Mouse (Mus musculus) intestine, postnatal 0 days (tissue): ENCODE results near the gene Tbc1d17. TPM values are rescaled to one million over a fixed set of nuclear protein-coding genes. Genes with fewer than 3 reads are reported as not detected.

Source experiments
- ATAC-seq: fragments of 200-750 bp; cut with Nextera tagmentation; 2 replicates; pipeline ENCODE4 v1.8.0; 2017; ENCODE audit warnings: mild to moderate bottlenecking, moderate TSS enrichment, moderate library complexity
- H3K27ac ChIP-seq: fragments of 300-500 bp; sonication (generic); 2 replicates; pipeline ENCODE4 v1.5.1; 2014; ENCODE audit warnings: mild to moderate bottlenecking, low read depth, low read length, moderate library complexity
- H3K27me3 ChIP-seq: fragments of 300-500 bp; sonication (generic); replicated peaks from 2 replicates; pipeline ENCODE4 v1.6.1; 2014; ENCODE audit warnings: low read length, mixed read lengths; ENCODE audit not compliant: control insufficient read depth, insufficient read depth
- H3K36me3 ChIP-seq: fragments of 300-500 bp; sonication (generic); 2 replicates; pipeline ENCODE4 v1.6.1; 2014; ENCODE audit warnings: mild to moderate bottlenecking, moderate library complexity; ENCODE audit not compliant: control insufficient read depth, insufficient read depth
- H3K4me1 ChIP-seq: fragments of 300-500 bp; sonication (generic); replicated peaks from 2 replicates; pipeline ENCODE4 v1.6.1; 2014; ENCODE audit warnings: antibody characterized with exemption, low read length, mixed read lengths; ENCODE audit not compliant: control insufficient read depth, insufficient read depth
- H3K4me2 ChIP-seq: fragments of 300-500 bp; sonication (generic); replicated peaks from 2 replicates; pipeline ENCODE4 v1.6.1; 2014; ENCODE audit warnings: low read depth, mild to moderate bottlenecking, moderate library complexity
- H3K4me3 ChIP-seq: fragments of 300-500 bp; sonication (generic); 2 replicates; pipeline ENCODE4 v1.5.1; 2014; ENCODE audit warnings: low read depth, low read length
- H3K9ac ChIP-seq: fragments of 300-500 bp; sonication (generic); 2 replicates; pipeline ENCODE4 v1.6.1; 2014; ENCODE audit warnings: mild to moderate bottlenecking, low read depth, low read length
- H3K9me3 ChIP-seq: fragments of 300-500 bp; sonication (generic); 2 replicates; pipeline ENCODE4 v1.6.1; 2016; ENCODE audit warnings: mixed run types; ENCODE audit not compliant: control insufficient read depth
- CTCF ChIP-seq: sonication (generic); IDR thresholded peaks from 2 replicates; pipeline ENCODE4 v1.5.1; 2016; ENCODE audit warnings: low read depth, mild to moderate bottlenecking, control low read depth, antibody characterized with exemption, moderate library complexity
- WGBS: fragments of 180-500 bp; shearing (Covaris S2); extraction: QIAGEN DNeasy Blood & Tissue Kit; methylation state at CpG from one replicate; pipeline ENCODE4 v1.1.7; 2014; 5-methylcytosine and 5-hydroxymethylcytosine counted together
- polyA plus RNA-seq: library from polyadenylated mRNA; unstranded; fragments of >200 nt; fragmentation: Nextera tagmentation; extraction: Ambion mirVana; gene quantifications from 2 replicates; pipeline ENCODE4 v1.2.1, GENCODE M21; 2015

The Tbc1d17 gene
- polyA plus RNA-seq, 1 experiment from 2014 or later = 47.4 TPM

- H3K4me1 ChIP-seq = peaks cover 4% of the 10 kb centered on the region
These were observed 7.5 kb upstream of the Tbc1d17 start for GRCm38 (mm10) chr7:44856265-44856916.

GRCm38 (mm10) chr7:44855036-44855435 is 6.2 kb upstream of the Tbc1d17 start:
- whole genome bisulfite sequencing = 36% methylated on average over 10 of the region's 10 CpGs
- peak; percentile 0; the same call in 1 of the 2 replicates for ATAC-seq
- H3K27ac ChIP-seq = peak overlapping the region; percentile 99
- peaks cover 7% of the 10 kb centered on the region for H3K4me1 ChIP-seq
- H3K36me3 ChIP-seq = peaks cover 11% of the 10 kb centered on the region; the same call in 1 of the 2 replicates
- H3K9ac ChIP-seq = peak overlapping the region; percentile 71; the same call in 1 of the 2 replicates
- no peak for TF ChIP-seq CTCF
- H3K27me3 ChIP-seq = no peaks in the 10 kb centered on the region
- H3K9me3 ChIP-seq = no peaks in the 10 kb centered on the region
- peak overlapping the region; percentile 98 for H3K4me2 ChIP-seq
- H3K4me3 ChIP-seq = peak overlapping the region; percentile 60

More at GRCm38 (mm10) chr7:44856265-44856916, 7.5 kb upstream of the Tbc1d17 start:
- WGBS = 58% methylated on average over 9 of the region's 9 CpGs
- H3K9ac ChIP-seq = no peak overlapping the region
- 0 out of 2 replicates have a peak overlapping the region, but pooled peaks have one; percentile 84 for H3K27ac ChIP-seq
- peak overlapping the region; percentile 98 for H3K4me2 ChIP-seq
- no peak for TF ChIP-seq CTCF
- no peaks in the 10 kb centered on the region for H3K27me3 ChIP-seq
- H3K4me3 ChIP-seq = peak overlapping the region; percentile 77
- H3K9me3 ChIP-seq = no peaks in the 10 kb centered on the region
- ATAC-seq = no peak
- H3K36me3 ChIP-seq = peaks cover 14% of the 10 kb centered on the region

DNA sequence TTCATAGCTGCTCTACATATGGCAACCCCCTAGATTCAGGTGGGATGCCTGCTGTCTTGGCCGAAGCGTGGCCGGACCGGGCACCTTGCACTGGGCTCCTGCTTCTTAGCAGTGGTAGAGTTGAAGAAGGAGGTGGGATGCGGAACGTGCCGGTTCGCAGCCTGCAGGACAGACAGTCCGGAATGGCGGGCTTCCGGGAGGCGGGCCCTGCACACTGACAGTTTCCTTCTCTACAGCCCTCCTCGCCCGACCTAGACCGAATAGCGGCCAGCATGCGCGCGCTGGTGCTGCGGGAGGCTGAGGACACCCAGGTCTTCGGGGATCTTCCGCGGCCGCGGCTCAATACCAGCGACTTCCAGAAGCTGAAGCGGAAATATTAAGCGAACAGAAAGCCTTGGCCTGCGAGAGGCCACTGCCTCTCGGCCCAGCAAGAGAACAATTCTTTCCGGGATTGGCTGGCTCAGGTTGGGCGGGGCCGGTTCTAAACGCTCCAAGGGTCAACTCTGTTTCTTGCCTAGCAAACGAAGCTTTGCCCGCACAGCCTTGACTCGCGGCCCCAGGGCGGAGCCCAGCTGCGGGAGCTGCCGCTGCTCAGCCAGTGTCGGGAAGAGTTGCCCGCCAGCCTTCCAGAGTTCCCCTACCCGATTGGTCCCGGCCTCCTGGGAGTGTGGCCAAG is 5.6 kb upstream of the Tbc1d17 start:
- Histone ChIP-seq H3K4me1 (peaks cover 7% of the 10 kb centered on the region), H3K4me3 (peak overlapping the region; percentile 60), H3K27ac (peak overlapping the region; percentile 99), H3K36me3 (peaks cover 8% of the 10 kb centered on the region; the same call in 1 of the 2 replicates), H3K27me3 (no peaks in the 10 kb centered on the region), H3K9ac (peak overlapping the region; percentile 71), H3K4me2 (peak overlapping the region; percentile 98), H3K9me3 (no peaks in the 10 kb centered on the region)
- TF ChIP-seq CTCF = no peak; the same call in 1 of the 2 replicates
- ATAC-seq = peak; percentile 84
- WGBS = 2% methylated on average over 45 of the region's 45 CpGs

DNA sequence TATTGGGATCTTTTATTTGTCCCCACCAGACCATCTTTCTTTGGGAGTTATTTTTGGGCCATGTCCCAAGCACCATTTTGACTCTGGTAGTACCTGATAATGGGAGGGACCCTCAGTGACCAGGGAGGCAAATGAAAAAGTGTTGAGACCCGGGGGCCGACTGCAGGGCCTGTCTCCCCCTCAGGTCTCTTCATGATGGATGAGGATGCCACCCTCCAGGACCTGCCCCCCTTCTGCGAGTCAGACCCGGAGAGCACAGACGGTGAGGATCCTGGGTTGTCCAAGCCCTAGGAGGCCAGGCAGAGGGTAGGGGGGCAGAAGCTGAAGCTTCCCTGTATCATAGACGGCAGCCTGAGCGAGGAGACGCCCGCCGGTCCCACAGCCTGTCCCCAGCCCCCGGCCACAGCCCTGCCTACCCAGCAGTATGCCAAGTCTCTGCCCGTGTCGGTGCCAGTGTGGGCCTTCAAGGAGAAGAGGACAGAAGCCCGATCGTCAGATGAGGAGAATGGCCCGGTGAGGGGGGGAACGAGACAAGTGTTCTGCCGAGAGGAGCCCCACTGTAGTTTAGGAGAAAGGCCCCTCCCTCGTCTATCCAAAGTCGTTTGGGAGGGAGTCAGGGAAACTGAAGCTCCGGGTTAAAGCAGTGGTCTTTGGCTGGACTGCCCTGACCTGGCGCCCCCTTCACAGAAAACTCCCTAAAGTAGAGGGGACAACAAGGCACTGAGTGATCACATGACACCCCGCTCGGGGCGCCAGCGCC is 4.9 kb upstream of the Tbc1d17 start:
- Histone ChIP-seq H3K4me2 (peak overlapping the region; percentile 98), H3K36me3 (peaks cover 6% of the 10 kb centered on the region; the same call in 1 of the 2 replicates), H3K4me1 (peaks cover 7% of the 10 kb centered on the region), H3K27ac (peak overlapping the region; percentile 99), H3K4me3 (peak overlapping the region; percentile 60), H3K9ac (peak overlapping the region; percentile 71), H3K9me3 (no peaks in the 10 kb centered on the region), H3K27me3 (no peaks in the 10 kb centered on the region)
- peak; percentile 6; the same call in 1 of the 2 replicates for TF ChIP-seq CTCF
- ATAC-seq = no peak
- WGBS = 20% methylated on average over 25 of the region's 26 CpGs

GRCm38 (mm10) chr7:44853065-44853464 is 4.2 kb upstream of the Tbc1d17 start:
- WGBS = 95% methylated on average over 2 of the region's 2 CpGs

More at GRCm38 (mm10) chr7:44853065-44853464, 4.2 kb upstream of the Tbc1d17 start:
- Histone ChIP-seq H3K9ac (no peak overlapping the region), H3K4me3 (no peak overlapping the region), H3K9me3 (no peaks in the 10 kb centered on the region), H3K36me3 (peaks cover 6% of the 10 kb centered on the region; the same call in 1 of the 2 replicates), H3K27ac (0 out of 2 replicates have a peak overlapping the region, but pooled peaks have one; percentile 99), H3K4me1 (peaks cover 7% of the 10 kb centered on the region), H3K4me2 (peak overlapping the region; percentile 98), H3K27me3 (no peaks in the 10 kb centered on the region)
- ATAC-seq = no peak
- TF ChIP-seq CTCF = no peak
